Mouse (Mus musculus) hindbrain, embryonic 10.5 days (tissue): Measurements from ENCODE around the gene Gm11111. TPM values are rescaled to one million over a fixed set of nuclear protein-coding genes. Genes with fewer than 3 reads are reported as not detected.

ENCODE experiments used
- DNase-seq: peaks from one replicate; pipeline ENCODE4 v3.0.0-alpha.2; 2017; ENCODE audit warnings: low spot score
- H3K27ac ChIP-seq: fragments of 300-500 bp; sonication (generic); 2 replicates; pipeline ENCODE4 v1.5.1; 2016; ENCODE audit warnings: mild to moderate bottlenecking, moderate library complexity
- H3K27me3 ChIP-seq: fragments of 300-500 bp; sonication (generic); 2 replicates; pipeline ENCODE4 v1.6.1; 2016; ENCODE audit warnings: mild to moderate bottlenecking; ENCODE audit not compliant: poor library complexity, insufficient read depth, severe bottlenecking
- H3K36me3 ChIP-seq: fragments of 300-500 bp; sonication (generic); 2 replicates; pipeline ENCODE4 v1.6.1; 2016; ENCODE audit warnings: mild to moderate bottlenecking, moderate library complexity
- H3K4me1 ChIP-seq: fragments of 300-500 bp; sonication (generic); replicated peaks from 2 replicates; pipeline ENCODE4 v1.6.1; 2016; ENCODE audit warnings: mild to moderate bottlenecking
- H3K4me3 ChIP-seq: fragments of 300-500 bp; sonication (generic); 2 replicates; pipeline ENCODE4 v1.5.1; 2016; ENCODE audit warnings: mild to moderate bottlenecking, moderate library complexity
- H3K9me3 ChIP-seq: fragments of 300-500 bp; sonication (generic); 2 replicates; pipeline ENCODE4 v1.6.1; 2016; ENCODE audit warnings: mild to moderate bottlenecking, moderate library complexity
- WGBS: fragments of 180-500 bp; shearing (Covaris S2); methylation state at CpG from one replicate; pipeline ENCODE4 v1.1.7; 2016; 5-methylcytosine and 5-hydroxymethylcytosine counted together
- polyA plus RNA-seq: library from polyadenylated mRNA; unstranded; fragments of >200 nt; fragmentation: Nextera tagmentation; extraction: Ambion mirVana; gene quantifications from 2 replicates; pipeline ENCODE4 v1.2.1, GENCODE M21; 2016

Gene Gm11111
- polyA plus RNA-seq = not detected in 2 replicates

DNA sequence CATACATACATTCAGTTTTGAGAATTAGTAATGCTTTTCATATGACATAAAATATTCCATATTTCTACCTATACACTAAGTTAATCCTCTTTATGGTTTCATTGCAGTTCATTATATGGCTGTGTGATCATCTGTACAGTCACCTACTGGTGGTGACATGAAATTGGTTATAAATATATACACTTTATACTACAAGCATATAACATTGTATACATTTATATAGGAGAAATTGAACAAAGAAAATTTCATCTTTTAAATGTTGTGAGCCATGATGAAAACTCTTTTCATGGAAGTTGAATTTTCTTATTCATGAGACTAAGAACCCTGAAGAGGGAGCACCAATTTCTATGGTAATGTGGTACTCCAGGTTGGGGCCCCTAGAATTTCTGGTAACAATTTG is at the start of gene Gm11111:
Gene Gm11111 (plus strand): TSS at position 301 of the 400 bp plus-strand sequence.
- no peak within 1 kb of the TSS for H3K4me3 ChIP-seq
- H3K36me3 ChIP-seq = no peaks in the 10 kb centered on the region
- peaks cover 6% of the 10 kb centered on the region; the same call in 1 of the 2 replicates for H3K4me1 ChIP-seq
- H3K27ac ChIP-seq = no peak within 1 kb of the TSS
- no peaks in the 10 kb centered on the region for H3K27me3 ChIP-seq
- no peaks in the 10 kb centered on the region for H3K9me3 ChIP-seq
- no peak for DNase-seq

DNA sequence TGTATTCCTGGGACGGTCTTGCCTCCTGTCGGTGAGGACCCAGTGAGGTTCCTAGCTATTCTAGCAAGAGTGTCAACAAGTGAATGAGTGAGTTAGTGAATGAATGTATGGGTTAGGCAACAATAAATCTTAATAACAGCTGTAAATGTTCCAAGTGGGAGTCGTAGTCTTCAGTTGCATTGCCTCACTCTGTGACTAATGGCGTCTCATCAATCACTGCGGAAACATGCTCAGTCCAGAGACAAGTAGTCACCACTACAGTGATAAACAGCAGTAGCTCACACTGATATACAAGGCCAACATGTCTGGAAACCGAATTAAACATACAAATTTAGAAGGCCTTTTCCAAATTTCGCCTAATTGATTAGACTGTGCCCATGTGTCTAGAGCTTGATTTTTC is 36.3 kb upstream of the Gm11111 start:
- Histone ChIP-seq H3K4me3 (no peak overlapping the region), H3K27me3 (no peaks in the 10 kb centered on the region), H3K36me3 (no peaks in the 10 kb centered on the region), H3K4me1 (no peaks in the 10 kb centered on the region), H3K27ac (no peak overlapping the region), H3K9me3 (no peaks in the 10 kb centered on the region)
- WGBS = 85% methylated on average over 7 of the region's 7 CpGs
- no peak for DNase-seq

DNA sequence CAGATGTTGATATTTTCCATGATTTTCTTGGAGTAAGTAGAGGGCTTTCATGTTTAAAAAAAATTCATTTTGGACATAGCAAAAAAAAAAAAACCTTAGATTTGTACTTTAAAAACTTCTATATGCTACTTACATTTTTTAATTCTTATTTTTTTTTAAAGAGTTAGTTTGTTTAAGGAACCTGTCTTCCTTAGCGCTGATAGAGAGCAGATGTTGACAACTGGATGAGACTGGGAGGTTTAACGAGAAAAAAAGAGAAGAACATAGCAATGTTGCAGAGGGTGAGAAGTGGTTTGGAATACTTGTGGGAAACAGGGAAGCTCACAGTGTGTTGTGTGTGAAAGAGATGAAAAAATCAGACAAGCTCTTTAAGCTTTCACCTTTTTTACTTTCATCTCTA is 32.4 kb upstream of the Gm11111 start:
- whole genome bisulfite sequencing = 76% methylated on average over 2 of the region's 2 CpGs

GRCm38 (mm10) chr5:98522270-98522977 is 30.1 kb upstream of the Gm11111 start:
- 94% methylated on average over 7 of the region's 7 CpGs for WGBS
- no peaks in the 10 kb centered on the region for H3K27me3 ChIP-seq
- no peak overlapping the region for H3K4me3 ChIP-seq
- no peaks in the 10 kb centered on the region for H3K9me3 ChIP-seq
- H3K36me3 ChIP-seq = no peaks in the 10 kb centered on the region
- H3K4me1 ChIP-seq = no peaks in the 10 kb centered on the region
- no peak overlapping the region for H3K27ac ChIP-seq
- no peak for DNase-seq

More for the DNA sequence above, 32.4 kb upstream of the Gm11111 start:
- Histone ChIP-seq H3K4me1 (no peaks in the 10 kb centered on the region), H3K27me3 (no peaks in the 10 kb centered on the region), H3K9me3 (no peaks in the 10 kb centered on the region), H3K27ac (no peak overlapping the region), H3K4me3 (no peak overlapping the region), H3K36me3 (no peaks in the 10 kb centered on the region)
- no peak for DNase-seq

GRCm38 (mm10) chr5:98523050-98523449 is 29.4 kb upstream of the Gm11111 start:
- no peak for DNase-seq
- H3K27me3 ChIP-seq = no peaks in the 10 kb centered on the region
- no peaks in the 10 kb centered on the region for H3K4me1 ChIP-seq
- H3K9me3 ChIP-seq = no peaks in the 10 kb centered on the region
- no peak overlapping the region for H3K4me3 ChIP-seq
- WGBS = 81% methylated on average over 7 of the region's 7 CpGs
- no peaks in the 10 kb centered on the region for H3K36me3 ChIP-seq
- H3K27ac ChIP-seq = no peak overlapping the region

GRCm38 (mm10) chr5:98523783-98524182 is 28.7 kb upstream of the Gm11111 start:
- H3K36me3 ChIP-seq = no peaks in the 10 kb centered on the region
- no peak overlapping the region for H3K27ac ChIP-seq
- no peaks in the 10 kb centered on the region for H3K4me1 ChIP-seq
- no peaks in the 10 kb centered on the region for H3K9me3 ChIP-seq
- WGBS = 84% methylated on average over 1 of the region's 1 CpGs
- no peaks in the 10 kb centered on the region for H3K27me3 ChIP-seq
- no peak overlapping the region for H3K4me3 ChIP-seq
- no peak for DNase-seq

DNA sequence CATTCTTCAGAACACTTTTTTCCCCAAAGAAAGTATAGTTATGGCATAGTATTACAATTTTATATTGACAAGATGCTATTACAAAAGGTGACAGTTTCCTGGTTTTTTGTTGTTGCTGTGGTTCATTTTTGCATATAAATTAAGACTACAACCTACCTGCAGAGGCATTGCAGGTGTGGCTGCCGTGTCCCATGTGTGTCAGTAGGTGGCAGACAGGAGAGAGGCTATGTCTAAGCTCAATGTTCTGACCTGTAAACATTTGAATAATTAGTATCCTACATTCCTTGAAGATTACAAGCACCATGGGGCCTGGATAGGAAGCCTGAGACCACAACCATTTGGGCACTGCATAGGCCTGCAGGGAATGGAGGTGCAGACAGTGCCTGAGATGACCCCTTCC is 11.2 kb upstream of the Gm11111 start:
- Histone ChIP-seq H3K36me3 (no peaks in the 10 kb centered on the region), H3K4me3 (no peak overlapping the region), H3K4me1 (no peaks in the 10 kb centered on the region), H3K9me3 (no peaks in the 10 kb centered on the region), H3K27ac (no peak overlapping the region), H3K27me3 (no peaks in the 10 kb centered on the region)
- 89% methylated on average over 1 of the region's 1 CpGs for WGBS
- no peak for DNase-seq

DNA sequence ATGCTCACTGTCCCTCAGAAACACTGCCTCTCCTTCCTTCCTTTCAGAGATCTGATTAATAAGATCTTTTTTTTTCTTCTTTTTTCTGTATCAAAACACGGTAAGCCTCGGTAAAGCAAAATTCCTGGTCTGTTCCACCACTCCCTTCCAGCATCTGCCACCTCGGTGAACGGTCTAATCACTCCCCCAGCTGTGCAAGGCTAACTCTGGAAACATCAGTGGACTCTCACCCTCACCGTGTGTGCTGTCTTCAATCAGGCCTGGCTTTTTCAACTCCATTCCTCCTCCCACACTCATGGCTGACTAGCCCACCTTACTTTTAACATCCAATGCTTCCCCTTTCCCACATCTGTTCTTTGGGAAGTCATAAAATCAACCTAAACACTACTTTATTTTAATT is 2.2 kb upstream of the Gm11111 start:
- Histone ChIP-seq H3K27me3 (no peaks in the 10 kb centered on the region), H3K27ac (no peak overlapping the region), H3K4me3 (no peak overlapping the region), H3K4me1 (peaks cover 6% of the 10 kb centered on the region; the same call in 1 of the 2 replicates), H3K9me3 (no peaks in the 10 kb centered on the region), H3K36me3 (no peaks in the 10 kb centered on the region)
- 69% methylated on average over 5 of the region's 5 CpGs for WGBS
- no peak for DNase-seq

- Histone ChIP-seq H3K27me3 (no peaks in the 10 kb centered on the region), H3K27ac (no peak overlapping the region), H3K36me3 (no peaks in the 10 kb centered on the region), H3K4me1 (peaks cover 6% of the 10 kb centered on the region; the same call in 1 of the 2 replicates), H3K4me3 (no peak overlapping the region), H3K9me3 (no peaks in the 10 kb centered on the region)
- WGBS = 85% methylated on average over 1 of the region's 1 CpGs
- DNase-seq = no peak
Observed at GRCm38 (mm10) chr5:98550873-98551272, 1.6 kb upstream of the Gm11111 start.

DNA sequence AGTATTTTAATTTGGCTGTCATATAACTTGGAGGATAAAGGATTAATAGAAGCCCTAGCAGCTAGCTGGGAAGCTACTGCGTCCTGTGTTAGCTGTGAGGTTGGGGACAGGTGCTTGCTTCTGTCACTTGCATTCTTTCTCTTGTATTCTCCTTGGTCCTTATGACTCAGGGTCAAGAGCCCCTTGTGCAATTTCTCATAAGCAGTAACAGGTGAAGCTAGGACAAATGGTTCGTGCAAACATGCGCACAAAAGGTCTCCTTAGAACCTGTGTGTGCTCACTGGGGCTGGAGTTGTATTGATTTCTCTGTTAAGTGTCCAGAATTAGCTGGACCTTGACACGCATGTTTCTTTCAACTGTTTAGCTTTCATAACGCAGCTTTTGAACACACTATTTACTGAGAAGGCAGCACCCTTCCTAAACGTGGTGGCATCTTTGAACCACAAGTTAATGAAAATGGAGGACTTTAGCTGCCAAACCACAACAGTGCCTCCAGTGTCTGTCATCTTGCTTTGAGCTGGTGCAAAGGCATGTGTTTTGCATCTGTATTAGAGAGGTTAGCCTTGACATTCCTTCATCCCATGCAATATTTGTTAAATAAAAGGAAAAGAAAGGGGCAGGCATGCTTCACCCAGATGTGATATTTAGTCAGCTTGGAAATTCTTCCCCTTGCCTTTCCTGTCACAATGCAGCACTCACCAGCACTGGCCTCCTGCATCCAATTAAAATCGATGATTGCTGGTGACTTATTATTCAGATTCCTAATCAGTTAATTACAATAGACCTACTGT is 511 bp downstream of the Gm11111 start:
- no peaks in the 10 kb centered on the region for H3K27me3 ChIP-seq
- no peaks in the 10 kb centered on the region for H3K36me3 ChIP-seq
- 69% methylated on average over 7 of the region's 7 CpGs for WGBS
- no peak overlapping the region for H3K4me3 ChIP-seq
- DNase-seq = no peak
- H3K9me3 ChIP-seq = no peaks in the 10 kb centered on the region
- no peak overlapping the region for H3K27ac ChIP-seq
- peaks cover 6% of the 10 kb centered on the region; the same call in 1 of the 2 replicates for H3K4me1 ChIP-seq

DNA sequence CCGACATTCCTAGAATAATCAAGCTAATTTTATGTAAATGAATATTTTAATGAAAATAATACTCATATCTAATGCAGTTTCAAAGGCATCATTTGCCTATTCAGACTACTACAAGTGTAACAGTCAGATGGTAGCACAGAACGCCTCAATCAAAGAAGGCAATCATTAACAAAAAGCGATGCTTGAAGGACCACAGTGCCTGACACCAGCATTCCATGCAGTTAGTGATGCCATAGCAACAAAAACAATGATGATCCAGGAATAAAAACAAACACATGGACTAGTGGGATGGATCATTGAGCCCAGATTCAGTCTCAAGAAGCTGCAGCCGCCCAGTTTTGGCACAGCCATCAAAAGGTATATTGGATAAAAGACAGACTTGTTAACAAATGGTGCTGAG is 8.8 kb downstream of the Gm11111 start:
- no peaks in the 10 kb centered on the region for H3K9me3 ChIP-seq
- H3K4me3 ChIP-seq = no peak overlapping the region
- H3K4me1 ChIP-seq = peaks cover 33% of the 10 kb centered on the region
- no peak overlapping the region for H3K27ac ChIP-seq
- H3K27me3 ChIP-seq = no peaks in the 10 kb centered on the region
- no peaks in the 10 kb centered on the region for H3K36me3 ChIP-seq
- DNase-seq = no peak
- 38% methylated on average over 4 of the region's 4 CpGs for WGBS

DNA sequence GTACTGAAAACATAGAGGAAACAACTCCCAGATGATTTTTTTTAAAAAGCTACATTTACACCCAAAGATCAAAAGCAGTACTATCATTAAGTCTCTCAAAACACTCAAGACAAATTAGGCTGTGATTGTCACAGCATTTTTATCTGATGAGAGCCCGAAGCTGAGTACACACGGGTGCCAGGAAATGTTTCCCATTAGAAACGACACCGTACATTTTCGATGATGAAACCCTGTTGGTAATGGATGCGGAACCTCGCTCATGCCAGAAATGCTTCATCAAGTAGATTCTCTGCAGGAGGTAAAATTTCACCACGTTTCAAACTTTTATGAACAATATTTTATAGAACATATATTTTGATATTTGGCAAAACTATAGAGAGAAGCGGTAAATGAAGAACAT is 10.3 kb downstream of the Gm11111 start:
- no peaks in the 10 kb centered on the region for H3K9me3 ChIP-seq
- 92% methylated on average over 9 of the region's 9 CpGs for WGBS
- no peak overlapping the region for H3K27ac ChIP-seq
- H3K27me3 ChIP-seq = no peaks in the 10 kb centered on the region
- peaks cover 42% of the 10 kb centered on the region for H3K4me1 ChIP-seq
- no peaks in the 10 kb centered on the region for H3K36me3 ChIP-seq
- no peak overlapping the region for H3K4me3 ChIP-seq
- no peak for DNase-seq

GRCm38 (mm10) chr5:98563801-98564200 is 11.3 kb downstream of the Gm11111 start:
- WGBS = 48% methylated on average over 9 of the region's 9 CpGs
- Histone ChIP-seq H3K4me1 (peaks cover 42% of the 10 kb centered on the region), H3K36me3 (no peaks in the 10 kb centered on the region), H3K27ac (peak overlapping the region; percentile 77), H3K27me3 (no peaks in the 10 kb centered on the region), H3K4me3 (no peak overlapping the region), H3K9me3 (no peaks in the 10 kb centered on the region)
- peak; percentile 23 for DNase-seq
